Mouse (Mus musculus) T-cell, adult 2 months (primary cell): ENCODE results near the gene Wdr82.

ENCODE experiments used
- DNase-seq: peaks from one replicate; pipeline ENCODE4 v3.0.0; 2022; ENCODE audit warnings: low spot score

Wdr82 gene

DNA sequence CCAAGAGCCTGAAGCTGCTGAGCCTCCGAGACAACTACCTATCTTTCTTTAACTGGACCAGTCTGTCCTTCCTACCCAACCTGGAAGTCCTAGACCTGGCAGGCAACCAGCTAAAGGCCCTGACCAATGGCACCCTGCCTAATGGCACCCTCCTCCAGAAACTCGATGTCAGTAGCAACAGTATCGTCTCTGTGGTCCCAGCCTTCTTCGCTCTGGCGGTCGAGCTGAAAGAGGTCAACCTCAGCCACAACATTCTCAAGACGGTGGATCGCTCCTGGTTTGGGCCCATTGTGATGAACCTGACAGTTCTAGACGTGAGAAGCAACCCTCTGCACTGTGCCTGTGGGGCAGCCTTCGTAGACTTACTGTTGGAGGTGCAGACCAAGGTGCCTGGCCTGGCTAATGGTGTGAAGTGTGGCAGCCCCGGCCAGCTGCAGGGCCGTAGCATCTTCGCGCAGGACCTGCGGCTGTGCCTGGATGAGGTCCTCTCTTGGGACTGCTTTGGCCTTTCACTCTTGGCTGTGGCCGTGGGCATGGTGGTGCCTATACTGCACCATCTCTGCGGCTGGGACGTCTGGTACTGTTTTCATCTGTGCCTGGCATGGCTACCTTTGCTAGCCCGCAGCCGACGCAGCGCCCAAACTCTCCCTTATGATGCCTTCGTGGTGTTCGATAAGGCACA, 54.9 kb downstream of the Wdr82 start:
- DNase-seq: no peak

DNA sequence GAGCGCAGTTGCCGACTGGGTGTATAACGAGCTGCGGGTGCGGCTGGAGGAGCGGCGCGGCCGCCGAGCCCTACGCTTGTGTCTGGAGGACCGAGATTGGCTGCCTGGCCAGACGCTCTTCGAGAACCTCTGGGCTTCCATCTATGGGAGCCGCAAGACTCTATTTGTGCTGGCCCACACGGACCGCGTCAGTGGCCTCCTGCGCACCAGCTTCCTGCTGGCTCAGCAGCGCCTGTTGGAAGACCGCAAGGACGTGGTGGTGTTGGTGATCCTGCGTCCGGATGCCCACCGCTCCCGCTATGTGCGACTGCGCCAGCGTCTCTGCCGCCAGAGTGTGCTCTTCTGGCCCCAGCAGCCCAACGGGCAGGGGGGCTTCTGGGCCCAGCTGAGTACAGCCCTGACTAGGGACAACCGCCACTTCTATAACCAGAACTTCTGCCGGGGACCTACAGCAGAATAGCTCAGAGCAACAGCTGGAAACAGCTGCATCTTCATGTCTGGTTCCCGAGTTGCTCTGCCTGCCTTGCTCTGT, 55.5 kb downstream of the Wdr82 start:
- peak; percentile 24 for DNase-seq

DNA sequence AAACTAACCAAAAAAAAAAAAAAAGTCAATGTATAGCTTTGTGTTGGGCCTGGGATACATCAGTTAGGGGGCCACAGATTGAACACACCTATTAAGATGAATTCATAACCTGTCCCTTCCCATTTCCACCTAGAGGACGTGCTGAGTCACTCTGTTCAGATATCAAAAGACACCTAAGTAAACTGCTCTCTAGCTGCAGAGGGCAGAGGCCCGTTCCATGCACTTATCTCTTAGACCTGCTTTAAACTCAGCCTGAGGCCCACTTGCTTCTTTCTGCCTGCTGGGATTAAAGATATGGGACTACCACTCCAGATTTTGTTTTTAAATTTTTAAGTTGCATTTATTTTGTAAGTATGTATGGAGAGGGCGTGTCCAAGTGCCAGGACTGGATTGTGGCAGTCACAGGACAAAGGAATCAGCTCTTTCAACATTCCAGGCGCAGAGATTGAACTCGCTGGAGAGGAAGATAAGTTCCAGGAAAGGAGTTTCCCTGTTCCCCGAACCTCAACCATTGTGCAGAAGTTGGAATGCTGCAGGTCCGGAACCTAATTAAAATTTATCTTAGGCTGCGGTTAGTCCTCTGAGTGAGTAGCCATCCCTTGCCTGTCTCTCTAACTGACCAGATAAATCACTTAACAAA, 57.2 kb downstream of the Wdr82 start:
- no peak for DNase-seq

DNA sequence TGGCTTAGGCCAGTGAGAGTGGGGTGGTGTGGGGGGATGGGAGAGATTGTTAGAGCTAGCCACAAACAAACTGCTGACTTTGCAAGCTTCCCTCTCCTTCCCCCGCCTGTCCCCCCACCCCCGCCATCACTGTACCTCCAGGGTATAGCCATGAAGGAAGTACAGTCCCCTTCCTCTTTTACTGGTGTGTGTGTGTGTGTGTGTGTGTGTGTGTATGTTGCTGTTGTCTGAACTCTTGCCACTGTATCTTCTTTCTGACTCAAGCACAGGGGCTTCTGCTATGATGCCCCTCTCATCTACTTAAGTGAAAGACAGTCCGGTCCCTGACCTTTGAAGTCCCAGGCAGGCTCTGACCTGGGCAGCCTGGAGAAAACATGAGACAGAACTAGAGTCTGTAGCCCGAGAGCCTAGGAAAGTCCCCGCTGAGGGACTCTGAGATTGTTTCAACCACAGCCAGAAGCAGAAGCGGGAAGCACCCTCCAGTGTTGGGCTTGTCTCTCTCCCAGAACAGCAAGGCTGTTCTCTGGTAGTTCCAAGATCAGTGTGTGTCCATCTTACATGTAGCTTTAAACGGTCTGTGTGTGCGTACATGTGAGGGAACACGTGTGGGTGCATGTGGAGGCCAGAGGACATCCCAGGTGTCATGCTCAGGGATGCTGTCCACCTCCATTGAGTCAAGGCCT, 59.5 kb downstream of the Wdr82 start:
- no peak for DNase-seq

DNA sequence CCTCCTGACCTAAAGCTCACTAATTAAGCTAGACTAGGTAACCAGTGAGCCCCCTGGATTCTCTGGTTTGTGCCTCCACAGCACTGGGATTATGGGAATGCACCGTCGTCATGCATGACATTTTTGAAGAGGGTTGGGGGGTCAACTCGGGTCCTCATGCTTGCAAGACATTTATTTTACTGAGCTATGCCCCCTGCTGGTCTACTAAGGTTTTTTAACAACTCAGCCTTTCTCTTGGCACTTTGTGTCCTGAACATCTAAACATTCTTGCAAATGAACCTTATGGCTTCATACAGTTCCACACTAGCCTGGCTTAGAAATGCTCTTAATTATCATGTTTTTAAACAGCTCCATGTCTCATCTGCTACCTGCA, 60.0 kb downstream of the Wdr82 start:
- no peak for DNase-seq

DNA sequence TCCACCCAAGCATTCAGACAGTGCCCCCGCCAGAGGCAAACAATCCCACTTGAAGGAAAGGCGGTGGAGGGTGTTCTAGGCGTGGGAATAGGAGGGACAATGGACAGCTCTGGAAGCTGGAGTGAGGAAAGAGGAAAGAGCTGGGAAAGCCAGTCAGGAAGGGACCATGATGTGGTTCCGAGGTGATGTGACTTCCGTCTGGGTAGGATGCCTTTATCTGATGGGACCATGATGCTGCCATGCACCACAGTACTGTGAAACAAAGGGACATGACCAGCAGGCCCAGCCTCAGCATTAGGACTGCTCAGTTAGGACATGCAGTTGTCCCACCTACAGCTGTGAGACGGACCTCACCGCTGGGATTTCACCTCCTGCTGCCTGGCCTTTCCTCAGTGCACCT, 60.5 kb downstream of the Wdr82 start:
- no peak for DNase-seq

DNA sequence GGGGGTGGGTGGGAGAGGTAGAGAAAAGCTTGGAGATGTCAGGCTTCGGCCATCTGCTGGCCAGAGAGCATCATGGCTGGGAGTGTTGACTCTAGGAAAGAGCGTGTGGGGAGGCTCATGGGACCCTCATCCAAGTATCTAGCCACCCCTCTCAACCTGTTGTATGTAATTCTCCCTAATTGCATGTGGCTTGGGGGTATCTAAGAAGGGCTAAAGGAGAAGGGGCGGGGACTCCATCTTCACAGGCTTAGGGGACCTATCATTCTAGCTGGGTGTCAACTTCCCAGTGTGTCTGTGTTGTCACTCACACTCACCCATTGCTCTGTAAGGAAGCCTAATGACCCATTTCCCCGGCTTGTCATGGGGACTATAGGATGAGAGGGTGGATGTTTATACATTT, 61.1 kb downstream of the Wdr82 start:
- DNase-seq: no peak

DNA sequence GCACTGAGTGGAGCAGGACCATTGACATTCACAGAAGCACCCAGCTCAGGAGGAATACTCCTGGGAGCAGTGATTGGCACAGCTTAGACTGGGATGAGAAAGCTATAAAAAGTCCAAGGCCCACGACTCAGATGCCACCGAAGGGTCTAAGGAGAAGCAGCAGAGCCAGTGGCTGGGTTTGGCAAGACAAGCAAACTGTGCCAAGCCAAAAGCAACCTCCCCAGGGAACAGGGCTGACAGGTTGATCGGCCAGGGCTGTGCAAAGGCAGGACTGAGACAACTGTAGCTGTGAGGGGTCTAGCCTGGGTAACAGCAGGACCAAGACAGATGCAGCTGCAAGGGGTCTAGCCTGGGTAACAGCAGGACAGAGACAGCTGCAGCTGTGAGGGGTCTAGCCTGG, 62.2 kb downstream of the Wdr82 start:
- DNase-seq: no peak

DNA sequence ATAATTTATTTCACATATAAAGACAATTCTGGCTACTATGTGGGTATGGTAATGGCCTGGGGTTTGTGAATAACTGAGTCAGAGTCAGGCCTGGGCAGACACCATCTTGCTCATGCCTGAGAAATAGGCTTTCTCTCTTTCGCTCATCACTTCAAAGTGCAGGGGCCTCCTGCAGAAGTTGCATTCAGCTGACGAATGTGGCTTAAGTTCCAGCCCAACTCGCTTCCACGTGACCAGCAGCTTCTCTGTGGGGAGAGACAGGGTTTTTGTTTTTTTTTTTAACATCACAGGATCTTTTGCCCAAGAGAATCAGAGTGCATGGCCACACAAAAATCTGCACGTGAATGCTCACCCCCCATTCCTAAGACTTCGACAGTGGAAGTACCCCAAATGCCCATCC, 63.2 kb downstream of the Wdr82 start:
- no peak for DNase-seq

DNA sequence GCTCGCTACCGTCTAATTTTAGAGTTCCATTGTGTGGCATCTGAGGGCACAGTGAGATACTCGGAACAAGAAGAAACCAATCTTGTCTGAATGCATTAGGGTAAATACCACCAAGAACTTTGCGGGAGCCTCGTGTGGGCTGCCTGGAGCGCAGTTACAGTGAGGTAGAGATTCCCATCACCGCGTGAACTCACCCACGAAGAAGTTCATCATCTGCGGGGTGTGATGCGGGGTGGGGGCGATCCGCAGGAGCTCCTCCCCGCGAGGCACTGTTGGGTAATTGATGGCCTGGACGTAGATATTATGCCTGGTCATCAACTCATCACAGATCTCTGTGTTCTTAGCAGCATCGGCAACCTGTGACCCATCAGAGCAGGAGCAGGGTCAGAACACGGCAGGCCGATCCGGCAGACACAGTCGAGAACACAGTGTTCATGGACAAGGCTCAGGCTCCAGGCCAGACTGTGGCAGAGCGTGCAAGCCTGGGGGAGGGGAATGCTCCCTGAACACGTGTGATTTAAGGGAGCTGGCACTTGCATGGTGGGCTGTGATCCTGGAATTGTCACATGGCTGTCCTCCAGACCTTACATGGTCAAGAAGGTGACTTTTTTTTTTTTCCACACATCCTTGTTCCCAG, 64.6 kb downstream of the Wdr82 start:
- DNase-seq: no peak

DNA sequence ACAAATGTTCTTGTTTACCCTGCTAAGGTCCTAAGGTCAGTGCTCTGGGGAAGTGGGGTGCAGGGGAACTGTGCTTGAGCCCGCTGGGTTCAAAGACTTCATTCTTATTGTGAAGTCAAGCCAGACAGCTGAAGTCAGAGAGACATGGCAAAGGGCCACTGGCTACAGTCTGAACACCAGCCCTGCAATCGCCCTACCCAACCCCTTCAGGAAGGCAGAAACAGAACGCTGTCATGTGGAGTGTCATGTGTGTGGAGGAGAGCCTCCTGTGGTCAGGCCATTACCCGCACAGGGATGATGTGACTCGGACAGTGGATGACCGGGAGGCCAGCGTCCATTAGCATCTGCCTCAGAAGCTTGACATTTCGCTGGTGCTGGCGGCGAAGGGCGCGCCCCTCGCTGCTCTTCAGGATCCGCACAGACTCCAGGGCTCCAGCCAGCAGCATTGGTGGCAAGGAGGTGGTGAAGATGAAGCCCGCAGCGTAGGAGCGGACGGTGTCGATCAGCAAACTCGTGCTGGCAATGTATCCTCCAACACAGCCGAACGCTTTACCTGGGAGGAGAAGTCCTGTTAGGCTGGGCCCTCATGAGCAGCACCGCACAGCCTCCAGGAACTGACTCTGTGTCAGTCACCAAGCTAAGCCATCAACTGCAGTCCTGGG, 65.6 kb downstream of the Wdr82 start:
- no peak for DNase-seq

DNA sequence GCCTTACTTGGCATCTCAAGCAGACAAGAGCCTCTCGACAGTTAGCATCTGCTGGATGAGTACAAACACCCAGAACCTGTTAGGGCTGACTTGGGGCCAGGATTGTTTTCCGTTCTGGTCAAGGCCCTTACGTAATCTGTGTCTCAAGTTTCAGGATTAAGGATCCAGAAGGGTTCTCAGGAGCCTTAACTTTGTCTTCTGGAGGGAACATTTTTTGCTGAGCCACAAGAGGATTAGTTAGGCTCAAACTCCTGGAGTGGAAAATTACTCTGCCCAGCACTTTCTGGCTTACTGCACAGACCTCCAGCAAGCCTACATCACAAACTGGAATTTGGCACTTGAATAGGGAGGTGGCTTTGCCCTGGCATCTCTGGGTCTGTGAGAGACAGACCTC, 66.1 kb downstream of the Wdr82 start:
- no peak for DNase-seq

DNA sequence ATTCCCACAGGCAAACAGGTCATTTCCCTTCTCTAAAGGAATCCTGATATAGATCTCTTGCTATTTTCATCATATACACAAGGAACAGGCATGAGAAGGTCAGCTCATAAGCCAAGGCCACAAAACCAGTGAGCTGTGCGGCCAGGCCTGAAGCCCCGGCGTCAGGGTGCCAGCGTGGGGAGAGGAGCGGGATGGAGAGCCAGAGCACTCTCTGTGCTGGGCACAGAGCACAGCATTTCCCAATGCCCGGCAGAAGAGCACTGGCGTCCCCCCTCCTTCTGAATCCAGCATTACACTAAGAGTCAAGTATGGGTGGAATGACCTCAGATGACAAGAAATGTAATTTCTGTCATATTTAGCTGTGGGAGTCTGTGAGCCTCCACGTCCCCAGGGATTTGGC, 66.7 kb downstream of the Wdr82 start:
- no peak for DNase-seq

DNA sequence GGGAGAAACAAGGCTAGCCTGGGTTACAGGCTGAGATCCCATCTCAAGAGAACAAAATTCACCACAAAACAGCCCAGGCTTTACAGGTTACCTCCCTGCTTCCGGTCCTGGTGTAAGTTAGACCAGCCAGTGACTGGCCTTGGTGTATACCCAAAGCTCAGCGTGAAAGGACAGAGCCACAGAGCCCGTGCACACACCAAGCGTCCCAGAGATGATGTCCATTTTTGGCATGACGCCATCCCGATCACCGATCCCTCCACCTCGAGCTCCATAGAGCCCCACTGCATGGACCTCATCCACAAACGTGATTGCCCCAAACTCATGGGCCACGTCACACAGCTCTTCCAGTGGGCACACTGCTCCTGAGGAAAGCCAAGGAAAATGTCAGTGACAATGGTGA, 67.2 kb downstream of the Wdr82 start:
- no peak for DNase-seq
